ENCODE assay signal across 10 mouse cellular contexts in the genomic region with DNA sequence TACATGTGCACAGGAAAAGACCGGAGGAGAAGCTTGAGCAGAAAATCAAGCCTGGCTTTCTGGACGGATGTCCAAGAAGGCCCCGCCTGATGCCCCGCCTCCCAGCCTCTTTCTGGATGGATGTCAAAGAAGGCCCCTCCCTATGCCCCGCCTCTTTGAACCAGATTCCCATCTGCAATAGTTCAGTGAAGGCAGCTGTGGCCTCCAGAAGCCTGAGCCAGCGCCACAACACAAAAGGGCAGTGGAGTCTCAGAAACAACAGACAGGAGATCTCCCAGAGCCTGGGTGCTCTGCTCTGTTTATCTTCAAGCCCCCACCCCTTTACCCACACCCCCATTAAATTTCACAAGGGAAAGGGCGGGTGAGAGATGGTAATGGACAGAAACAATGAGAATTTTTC.
DNase-seq lines count a peak whose midpoint lies in the region; ATAC-seq and TF ChIP-seq lines count a peak whose summit lies in the region.
"Had no signal": no experiment of that assay in that cellular context is flagged by ENCODE, and none has a peak within 500 bp of the region (broad histone marks: within the 10 kb centered on the region; RNA-seq: fewer than 3 reads in every experiment).

No protein-coding gene starts in this region.

- WGBS in lung, postnatal 0 days = 60% methylated on average over 7 of the region's 7 CpGs

- no peak overlapping the region for H3K9ac ChIP-seq in ES-E14 (ENCODE audit: insufficient read depth, low read depth, low read length, poor library complexity, severe bottlenecking)
- no peak overlapping the region for H3K9ac ChIP-seq in lung, postnatal 0 days (replicated peaks; ENCODE audit: low read depth)
- H3K9ac ChIP-seq: forebrain, postnatal 0 days had no signal

- intact Hi-C loops in gastrocnemius, postnatal 14 days (cut with DNase I; ENCODE audit: low total_unique reads) = no loop called here

- no peak for TF ChIP-seq EP300 in lung, postnatal 0 days (IDR thresholded peaks at IDR 0.05)

- no peak overlapping the region for H3K4me2 ChIP-seq in lung, postnatal 0 days (replicated peaks; ENCODE audit: low read depth, low read length)

- TF ChIP-seq CTCF in lung, postnatal 0 days (IDR thresholded peaks at IDR 0.05) = no peak

- no peaks in the 10 kb centered on the region for H3K36me3 ChIP-seq in ES-E14 (ENCODE audit: control insufficient read depth, insufficient read depth, low read length, poor library complexity, severe bottlenecking)
- H3K36me3 ChIP-seq in lung, postnatal 0 days (ENCODE audit: insufficient read depth, low read length) = no peaks in the 10 kb centered on the region

- no peak overlapping the region for H3K27ac ChIP-seq in ES-E14 (ENCODE audit: insufficient read depth, low read depth, low read length, poor library complexity, severe bottlenecking)
- 0 out of 2 replicates have a peak overlapping the region, but pooled peaks have one; percentile 47 for H3K27ac ChIP-seq in lung, postnatal 0 days (ENCODE audit: low read length)

- in situ Hi-C loops in ES-E14 (cut with MboI; ENCODE audit: low sequenced_read_pairs in 2 of 2, unreplicated experiment in 2 of 2) = no loop called here

- ATAC-seq in lung, postnatal 0 days = peak; percentile 48
- ATAC-seq: forebrain, postnatal 0 days had no signal

- no peaks in the 10 kb centered on the region for H3K9me3 ChIP-seq in ES-E14 (ENCODE audit: control insufficient read depth, insufficient read depth, low read depth, low read length)
- no peaks in the 10 kb centered on the region for H3K9me3 ChIP-seq in lung, postnatal 0 days (ENCODE audit: low read length)

- H3K4me1 ChIP-seq in ES-E14 (ENCODE audit: control insufficient read depth in 2 of 2, insufficient read depth in 2 of 2, low read length in 2 of 2, poor library complexity in 1 of 2) = no peaks in the 10 kb centered on the region; a peak in 1 of 4 replicates
- H3K4me1 ChIP-seq in lung, postnatal 0 days (ENCODE audit: insufficient read depth, low read depth, low read length) = no peaks in the 10 kb centered on the region

- no peak overlapping the region for H3K4me3 ChIP-seq in ES-E14 (ENCODE audit: insufficient read depth in 1 of 2, low read depth in 1 of 2, low read length in 2 of 2, poor library complexity in 1 of 2, severe bottlenecking in 1 of 2)
- no peak overlapping the region for H3K4me3 ChIP-seq in lung, postnatal 0 days (ENCODE audit: low read depth, low read length)

- no peaks in the 10 kb centered on the region for H3K27me3 ChIP-seq in lung, postnatal 0 days (replicated peaks; ENCODE audit: insufficient read depth, low read length)

- peak; percentile 55 to 61 for DNase-seq in cerebellum, postnatal 10 days
- no peak for DNase-seq in cerebellum, postnatal 36 days
- peak; percentile 46 for DNase-seq in ES-E14 (ENCODE audit: low read depth, low spot score)
- DNase-seq in gastrocnemius, postnatal 14 days = peak; percentile 53
- peak; percentile 57 for DNase-seq in lung, postnatal 0 days (ENCODE audit: low spot score)
- DNase-seq in layer of hippocampus, postnatal 14 days (ENCODE audit: low spot score in 2 of 2) = no peak
- DNase-seq in layer of hippocampus, postnatal 25 days (ENCODE audit: extremely low spot score in 1 of 2, low spot score in 1 of 2) = no peak
- no peak for DNase-seq in adrenal gland, postnatal 10 days
- DNase-seq: forebrain, postnatal 0 days; heart, postnatal 4 days had no signal

TF ChIP-seq in ES-E14, 5 proteins besides CTCF, POLR2A, EP300 and RAD21:
- TF ChIP-seq MAFK (IDR thresholded peaks at IDR 0.05; ENCODE audit: insufficient read depth, low read depth, low read length) = no peak
- no peak for TF ChIP-seq HCFC1 (IDR thresholded peaks at IDR 0.05; ENCODE audit: borderline replicate concordance, insufficient read depth, low read length)
- TF ChIP-seq CHD2 (IDR thresholded peaks at IDR 0.05; ENCODE audit: low read depth, low read length) = no peak
- no peak for TF ChIP-seq ZC3H11A (IDR thresholded peaks at IDR 0.05; ENCODE audit: borderline replicate concordance, low read depth, low read length)
- no peak for TF ChIP-seq ZNF384 (IDR thresholded peaks at IDR 0.05; ENCODE audit: low read depth, low read length)

Comparison
In these comparisons a context has a peak if more than half of its experiments do, and no peak if none do; other contexts are left out.
1. DNase-seq: peak in cerebellum, postnatal 10 days (2 of 2), ES-E14 (single experiment), gastrocnemius, postnatal 14 days (single experiment) and lung, postnatal 0 days (single experiment); none in cerebellum, postnatal 36 days (0 of 2), layer of hippocampus, postnatal 14 days (0 of 2), layer of hippocampus, postnatal 25 days (0 of 2) and adrenal gland, postnatal 10 days (single experiment).